Mouse (Mus musculus) G1E (cell line): ENCODE measurements around the gene Mfrp.

ENCODE experiments used
- CTCF ChIP-seq: IDR thresholded peaks from 2 replicates; pipeline ENCODE4 v1.5.1; 2012; ENCODE audit warnings: low read depth, low read length, inconsistent platforms, mixed read lengths
- GATA1 ChIP-seq: IDR thresholded peaks from 2 replicates; pipeline ENCODE4 v1.6.1; 2012; ENCODE audit warnings: borderline replicate concordance, low read length, inconsistent platforms, mixed read lengths
- POLR2AphosphoS5 ChIP-seq: IDR thresholded peaks from 2 replicates; pipeline ENCODE4 v1.6.1; 2012; ENCODE audit warnings: low read depth, low read length, inconsistent platforms; ENCODE audit not compliant: insufficient replicate concordance
- TAL1 ChIP-seq: conservative IDR thresholded peaks from 2 replicates; pipeline ENCODE4 v1.6.1; 2012; ENCODE audit warnings: low read depth, low read length, inconsistent platforms, mixed read lengths

- TF ChIP-seq POLR2AphosphoS5: no peak
- no peak for TF ChIP-seq CTCF
- no peak for TF ChIP-seq GATA1
- TF ChIP-seq TAL1: no peak
These were observed 13.6 kb upstream of the Mfrp start for GRCm38 (mm10) chr9:44087761-44088455.
